Mouse (Mus musculus): ENCODE results near the gene Elp5.
"Not testable (repeated sequence)": the region's sequence is repeated elsewhere in the genome, so short reads cannot be mapped to it uniquely, and the experiment has no call there.

GRCm38 (mm10) chr11:69955618-69956017 is 26.7 kb downstream of the Elp5 start:
- not testable (repeated sequence) for TF ChIP-seq POLR2A (IDR thresholded peaks at IDR 0.05; ENCODE audit: borderline replicate concordance, control insufficient read depth, low read depth, low read length); CTCF (IDR thresholded peaks at IDR 0.05; ENCODE audit: control insufficient read depth, insufficient read depth, low read length)
